Mouse (Mus musculus): ENCODE measurements around the gene Lbx1. TPM values are rescaled to one million over a fixed set of nuclear protein-coding genes. Genes with fewer than 3 reads are reported as not detected.

Lbx1 gene
- not detected in 2 replicates for polyA plus RNA-seq (2021; fragmentation: Nextera tagmentation)
- long read RNA-seq, experiment 1 = 0 reads
- long read RNA-seq, experiment 2 = 0 reads

GRCm38 (mm10) chr19:45235766-45236362, at the start of gene Lbx1:
TSS of gene Lbx1 (minus strand) at chr19:45235812.

Other genes starting within 250 kb of the Lbx1 start
- gene Sema4g, start 246.7 kb downstream of the Lbx1 start, polyA plus RNA-seq (2021; fragmentation: Nextera tagmentation) = 1.3 and 2.4 TPM in 2 replicates
- 7.2 and 8.9 TPM in 2 replicates for gene Twnk, start 230.1 kb downstream of the Lbx1 start, polyA plus RNA-seq (2021; fragmentation: Nextera tagmentation)
- 91.6 and 91.7 TPM in 2 replicates for gene Mrpl43, start 229.4 kb downstream of the Lbx1 start, polyA plus RNA-seq (2021; fragmentation: Nextera tagmentation)
- 12.8 and 21.9 TPM in 2 replicates for gene Lzts2, start 221.4 kb downstream of the Lbx1 start, polyA plus RNA-seq (2021; fragmentation: Nextera tagmentation)
- 0.33 and 1.2 TPM in 2 replicates for gene Pdzd7, start 190.1 kb downstream of the Lbx1 start, polyA plus RNA-seq (2021; fragmentation: Nextera tagmentation)
- gene Sfxn3, start 188.3 kb downstream of the Lbx1 start, polyA plus RNA-seq (2021; fragmentation: Nextera tagmentation) = 67.6 and 69.9 TPM in 2 replicates
- 26.8 and 26.9 TPM in 2 replicates for gene Kazald1, start 160.6 kb downstream of the Lbx1 start, polyA plus RNA-seq (2021; fragmentation: Nextera tagmentation)
- gene Tlx1, start 85.1 kb downstream of the Lbx1 start, polyA plus RNA-seq (2021; fragmentation: Nextera tagmentation) = not detected in 2 replicates
- gene Btrc, start 127.9 kb upstream of the Lbx1 start, polyA plus RNA-seq (2021; fragmentation: Nextera tagmentation) = 67.3 and 72.0 TPM in 2 replicates

Measured in left cerebral cortex, adult 6 months (tissue).